Mouse (Mus musculus) heart, postnatal 36 days (tissue): ENCODE results near the gene Olfr118. TPM values are rescaled to one million over a fixed set of nuclear protein-coding genes. Genes with fewer than 3 reads are reported as not detected.
"Not testable (repeated sequence)": the region's sequence is repeated elsewhere in the genome, so short reads cannot be mapped to it uniquely, and the experiment has no call there.

Experiments
- DNase-seq, 2 experiments: peaks; one replicate each; pipeline ENCODE4 v3.0.0; 2021 to 2022
- intact Hi-C: fragments of 180-260 bp; cut with DNase I; formaldehyde crosslinking; loops from one replicate; pipeline ENCODE4 v1.15.1; 2025
- total RNA-seq, 2 experiments: library from RNA; stranded (reverse); gene quantifications; 2 replicates each; pipeline ENCODE4 v1.2.3; 2021

Olfr118 gene
- total RNA-seq: not detected

DNA sequence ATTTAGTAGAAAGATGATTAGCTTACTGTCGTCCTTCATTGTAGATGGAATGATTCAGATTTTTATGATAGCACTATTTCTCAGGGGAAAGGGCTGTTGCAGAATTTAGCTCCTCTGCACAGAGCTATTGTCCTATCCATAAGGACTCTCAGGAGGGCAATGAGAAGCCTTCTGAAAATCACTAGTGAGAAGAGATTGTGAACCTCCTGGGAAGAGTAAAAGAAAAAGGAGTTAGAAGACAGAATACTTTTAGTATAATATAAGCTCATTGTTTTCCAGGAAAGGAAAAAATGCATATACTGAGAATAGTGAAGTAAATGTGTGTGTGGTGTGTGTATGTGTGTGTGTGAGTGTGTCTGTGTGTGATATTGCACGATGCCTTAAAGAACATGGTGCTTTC lies at the start of gene Olfr118:
TSS of gene Olfr118 (plus strand) at position 301 of the 400 bp plus-strand sequence.
- DNase-seq: no peak
- intact Hi-C loops: no loop called here

DNA sequence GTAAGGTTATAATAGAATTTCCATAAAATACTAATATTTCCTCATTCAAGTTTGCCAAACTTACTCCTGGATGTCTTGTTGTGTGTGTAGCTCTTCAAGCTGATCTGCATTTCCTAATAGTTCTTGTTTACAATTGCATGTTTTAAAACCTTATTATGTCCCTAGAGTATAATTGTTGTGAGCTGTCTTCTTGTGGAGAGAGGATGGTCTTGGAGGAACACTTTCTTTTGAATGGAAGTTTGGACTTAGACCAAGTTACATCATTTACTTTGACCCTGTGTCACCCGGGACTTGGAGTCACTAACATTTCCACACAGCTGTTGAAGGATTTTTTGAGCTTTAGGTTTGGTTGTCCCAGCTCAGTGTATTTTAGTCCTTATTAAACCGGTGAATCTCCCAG lies 39.8 kb upstream of the Olfr118 start, which contains the start of the genes Olfr115 and Olfr116:
TSS of gene Olfr115 (minus strand) at position 101 of the 400 bp plus-strand sequence.
TSS of gene Olfr116 (minus strand) at position 191 of the 400 bp plus-strand sequence.
- intact Hi-C loops: no loop called here
- no peak for DNase-seq

GRCm38 (mm10) chr17:37663682-37664081 lies 3.1 kb upstream of the Olfr118 start, which contains the start of gene Olfr117:
Olfr117 (minus strand) TSS chr17:37663782.
- no peak for DNase-seq
- intact Hi-C loops: no loop called here

GRCm38 (mm10) chr17:37696264-37696663 lies 29.5 kb downstream of the Olfr118 start, which contains the start of gene Olfr119:
Olfr119 (plus strand) TSS chr17:37696564.
- intact Hi-C loops: not testable (repeated sequence)

DNA sequence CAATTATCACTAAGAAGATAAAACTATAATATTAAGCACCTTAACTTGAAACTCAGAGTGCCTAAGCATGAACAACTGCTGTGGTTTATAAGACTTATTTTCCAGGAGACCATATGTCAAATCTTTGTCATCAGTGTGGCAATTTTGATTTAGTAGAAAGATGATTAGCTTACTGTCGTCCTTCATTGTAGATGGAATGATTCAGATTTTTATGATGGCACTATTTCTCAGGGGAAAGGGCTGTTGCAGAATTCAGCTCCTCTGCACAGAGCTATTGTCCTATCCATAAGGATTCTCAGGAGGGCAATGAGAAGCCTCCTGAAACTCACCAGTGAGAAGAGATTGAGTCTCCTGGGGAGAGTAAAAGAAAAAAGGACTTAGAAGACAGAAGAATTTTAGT lies 54.7 kb downstream of the Olfr118 start, which contains the start of gene Olfr120:
TSS of gene Olfr120 (plus strand) at position 301 of the 400 bp plus-strand sequence.
- intact Hi-C loops: no loop called here
- no peak for DNase-seq

More at GRCm38 (mm10) chr17:37696264-37696663, 29.5 kb downstream of the Olfr118 start, which contains the start of gene Olfr119:
- DNase-seq: not testable (repeated sequence)

Other genes starting within 250 kb of the Olfr118 start
- not detected for gene Olfr108, start 221.5 kb upstream of the Olfr118 start, total RNA-seq
- gene Olfr109, start 208.1 kb upstream of the Olfr118 start, total RNA-seq: not detected
- not detected for gene H2-M2, start 183.4 kb upstream of the Olfr118 start, total RNA-seq
- not detected for gene Olfr110, start 174.5 kb upstream of the Olfr118 start, total RNA-seq
- gene Olfr111, start 159.0 kb upstream of the Olfr118 start, total RNA-seq: not detected
- not detected for gene Olfr112, start 97.5 kb upstream of the Olfr118 start, total RNA-seq
- gene Olfr113, start 89.3 kb upstream of the Olfr118 start, total RNA-seq: not detected
- not detected for gene Olfr114, start 74.2 kb upstream of the Olfr118 start, total RNA-seq
- gene Olfr115, start 39.9 kb upstream of the Olfr118 start, total RNA-seq: not detected
- gene Olfr116, start 39.8 kb upstream of the Olfr118 start, total RNA-seq: not detected
- not detected for gene Olfr117, start 3.2 kb upstream of the Olfr118 start, total RNA-seq
- not detected for gene Olfr119, start 29.6 kb downstream of the Olfr118 start, total RNA-seq
- not detected for gene Olfr120, start 54.8 kb downstream of the Olfr118 start, total RNA-seq
- gene Olfr121, start 81.9 kb downstream of the Olfr118 start, total RNA-seq: not detected
- not detected for gene Olfr122, start 101.6 kb downstream of the Olfr118 start, total RNA-seq
- gene Olfr123, start 126.5 kb downstream of the Olfr118 start, total RNA-seq: not detected
- not detected for gene Olfr124, start 132.9 kb downstream of the Olfr118 start, total RNA-seq
- gene Olfr125, start 166.0 kb downstream of the Olfr118 start, total RNA-seq: not detected
- not detected for gene Olfr126, start 180.5 kb downstream of the Olfr118 start, total RNA-seq
- gene Olfr127, start 233.4 kb downstream of the Olfr118 start, total RNA-seq: not detected